Mouse (Mus musculus): ENCODE data around the gene Rnf8. TPM values are rescaled to one million over a fixed set of nuclear protein-coding genes. Genes with fewer than 3 reads are reported as not detected.
A peak's percentile ranks its signal among the peaks of the same experiment; 100 is the strongest.

The Rnf8 gene
- polyA plus RNA-seq, 1 experiment from 2014 or later = 104 TPM

DNA sequence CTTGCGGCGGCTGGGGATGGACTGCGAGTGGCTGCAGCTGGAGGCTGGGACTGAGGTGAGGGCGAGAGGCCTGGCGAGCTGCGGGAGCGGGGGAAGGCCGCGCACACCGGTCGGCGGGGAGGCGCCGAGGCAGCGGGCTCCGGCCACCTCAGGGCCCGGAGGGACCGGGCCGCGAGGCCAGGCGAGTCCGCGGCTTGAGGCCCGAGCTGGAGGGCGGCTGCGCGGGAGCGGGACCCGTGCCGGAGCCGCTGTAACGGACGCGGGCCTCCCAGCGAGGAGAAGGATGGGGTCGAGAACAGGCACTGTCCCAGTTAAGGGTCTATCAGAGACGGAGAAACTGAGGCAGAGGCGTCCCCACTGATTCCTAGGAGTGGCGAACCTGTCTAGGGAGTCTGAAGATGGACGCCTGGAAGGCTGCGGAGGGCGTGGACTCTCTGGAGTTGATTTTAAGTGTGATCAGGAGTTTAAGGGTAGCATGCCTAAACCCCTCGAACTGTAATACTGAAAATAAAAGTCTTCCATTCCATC, 498 bp downstream of the Rnf8 start:
- H3K4me1 ChIP-seq (replicated peaks; ENCODE audit: control insufficient read depth, insufficient read depth, low read length) = peaks cover 31% of the 10 kb centered on the region
- no peaks in the 10 kb centered on the region for H3K27me3 ChIP-seq (replicated peaks; ENCODE audit: control insufficient read depth, insufficient read depth, low read length)
- no peaks in the 10 kb centered on the region for H3K9me3 ChIP-seq (ENCODE audit: control insufficient read depth, low read length)
- WGBS = 0% methylated on average over 43 of the region's 43 CpGs
- ATAC-seq = no peak; the same call in 1 of the 2 replicates
- H3K9ac ChIP-seq (replicated peaks; ENCODE audit: low read depth, low read length) = peak overlapping the region; percentile 98
- peak overlapping the region; percentile 93 for H3K27ac ChIP-seq (ENCODE audit: low read length)
- peak overlapping the region; percentile 78 for H3K4me2 ChIP-seq (ENCODE audit: low read length)
- H3K4me3 ChIP-seq (replicated peaks; ENCODE audit: low read length) = peak overlapping the region; percentile 90
- H3K36me3 ChIP-seq (ENCODE audit: control insufficient read depth, insufficient read depth) = no peaks in the 10 kb centered on the region

DNA sequence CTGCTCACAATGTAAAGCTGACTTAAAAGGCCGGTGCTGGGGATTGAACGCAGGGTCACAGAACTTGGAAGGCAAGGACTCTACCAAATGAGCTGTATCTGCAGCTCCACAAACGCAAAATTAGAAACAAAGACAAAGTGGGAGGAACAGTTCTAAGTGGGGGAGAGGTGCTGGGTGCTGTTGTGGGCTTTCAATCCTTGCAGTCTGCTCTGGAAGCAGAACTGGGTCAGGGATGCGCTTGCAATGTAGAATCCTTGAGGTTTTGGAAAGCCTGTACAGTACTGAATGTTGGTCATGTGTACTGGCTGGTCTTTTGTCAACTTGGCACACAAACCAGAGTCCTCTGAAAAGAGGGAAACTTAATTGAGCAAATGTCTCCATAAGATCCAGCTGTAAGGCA, 1.0 kb downstream of the Rnf8 start:
- Histone ChIP-seq H3K27ac (ENCODE audit: low read length) (peak overlapping the region; percentile 30), H3K4me2 (ENCODE audit: low read length) (peak overlapping the region; percentile 78), H3K4me3 (replicated peaks; ENCODE audit: low read length) (peak overlapping the region; percentile 90), H3K36me3 (ENCODE audit: control insufficient read depth, insufficient read depth) (no peaks in the 10 kb centered on the region), H3K9ac (replicated peaks; ENCODE audit: low read depth, low read length) (peak overlapping the region; percentile 98), H3K4me1 (replicated peaks; ENCODE audit: control insufficient read depth, insufficient read depth, low read length) (peaks cover 31% of the 10 kb centered on the region), H3K9me3 (ENCODE audit: control insufficient read depth, low read length) (no peaks in the 10 kb centered on the region), H3K27me3 (replicated peaks; ENCODE audit: control insufficient read depth, insufficient read depth, low read length) (no peaks in the 10 kb centered on the region)
- ATAC-seq = no peak
- 3% methylated on average over 4 of the region's 4 CpGs for WGBS

- WGBS = 93% methylated on average over 3 of the region's 3 CpGs
- peaks cover 28% of the 10 kb centered on the region for H3K4me1 ChIP-seq (replicated peaks; ENCODE audit: control insufficient read depth, insufficient read depth, low read length)
- no peak overlapping the region for H3K4me3 ChIP-seq (replicated peaks; ENCODE audit: low read length)
- peaks cover 22% of the 10 kb centered on the region for H3K36me3 ChIP-seq (ENCODE audit: control insufficient read depth, insufficient read depth)
- H3K27me3 ChIP-seq (replicated peaks; ENCODE audit: control insufficient read depth, insufficient read depth, low read length) = no peaks in the 10 kb centered on the region
- no peak overlapping the region for H3K9ac ChIP-seq (replicated peaks; ENCODE audit: low read depth, low read length)
- ATAC-seq = no peak
- H3K9me3 ChIP-seq (ENCODE audit: control insufficient read depth, low read length) = no peaks in the 10 kb centered on the region
- H3K4me2 ChIP-seq (ENCODE audit: low read length) = no peak overlapping the region
- H3K27ac ChIP-seq (ENCODE audit: low read length) = no peak overlapping the region
Measured at GRCm38 (mm10) chr17:29619231-29619630, 4.6 kb downstream of the Rnf8 start.

GRCm38 (mm10) chr17:29623488-29623887, 8.9 kb downstream of the Rnf8 start:
- no peak overlapping the region for H3K4me3 ChIP-seq (replicated peaks; ENCODE audit: low read length)
- no peaks in the 10 kb centered on the region for H3K27me3 ChIP-seq (replicated peaks; ENCODE audit: control insufficient read depth, insufficient read depth, low read length)
- no peak overlapping the region for H3K4me2 ChIP-seq (ENCODE audit: low read length)
- peaks cover 28% of the 10 kb centered on the region for H3K36me3 ChIP-seq (ENCODE audit: control insufficient read depth, insufficient read depth)
- 95% methylated on average over 8 of the region's 8 CpGs for WGBS
- no peak overlapping the region for H3K9ac ChIP-seq (replicated peaks; ENCODE audit: low read depth, low read length)
- ATAC-seq = no peak
- H3K4me1 ChIP-seq (replicated peaks; ENCODE audit: control insufficient read depth, insufficient read depth, low read length) = no peaks in the 10 kb centered on the region
- no peak overlapping the region for H3K27ac ChIP-seq (ENCODE audit: low read length)
- no peaks in the 10 kb centered on the region for H3K9me3 ChIP-seq (ENCODE audit: control insufficient read depth, low read length)

DNA sequence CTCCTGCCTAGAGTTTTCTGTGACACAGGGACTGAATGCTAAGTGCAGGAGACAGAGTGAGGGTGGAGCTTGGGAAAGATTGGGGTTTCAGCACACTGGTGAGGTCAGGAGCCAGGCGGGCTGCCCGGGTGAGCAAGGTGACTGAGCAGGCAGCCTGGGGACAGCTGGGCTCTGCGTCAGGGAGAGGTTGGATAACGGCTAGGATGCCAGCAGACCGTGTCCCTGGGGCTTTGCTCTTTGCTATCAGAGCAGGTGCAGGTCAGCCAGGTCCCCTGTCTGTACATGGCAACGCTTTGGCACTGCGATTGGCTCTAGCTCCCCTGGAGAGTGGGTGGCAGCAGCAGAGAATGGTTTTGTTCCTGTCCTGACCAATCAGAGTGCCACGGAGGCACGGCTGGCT, 12.7 kb downstream of the Rnf8 start:
- ATAC-seq = no peak
- H3K4me1 ChIP-seq (replicated peaks; ENCODE audit: control insufficient read depth, insufficient read depth, low read length) = no peaks in the 10 kb centered on the region
- no peaks in the 10 kb centered on the region for H3K9me3 ChIP-seq (ENCODE audit: control insufficient read depth, low read length)
- H3K4me3 ChIP-seq (replicated peaks; ENCODE audit: low read length) = no peak overlapping the region
- no peaks in the 10 kb centered on the region for H3K27me3 ChIP-seq (replicated peaks; ENCODE audit: control insufficient read depth, insufficient read depth, low read length)
- no peak overlapping the region for H3K9ac ChIP-seq (replicated peaks; ENCODE audit: low read depth, low read length)
- 88% methylated on average over 9 of the region's 9 CpGs for WGBS
- no peak overlapping the region for H3K27ac ChIP-seq (ENCODE audit: low read length)
- no peak overlapping the region for H3K4me2 ChIP-seq (ENCODE audit: low read length)
- H3K36me3 ChIP-seq (ENCODE audit: control insufficient read depth, insufficient read depth) = peaks cover 25% of the 10 kb centered on the region

- no peaks in the 10 kb centered on the region for H3K27me3 ChIP-seq (replicated peaks; ENCODE audit: control insufficient read depth, insufficient read depth, low read length)
- 84% methylated on average over 5 of the region's 5 CpGs for WGBS
- no peak for ATAC-seq
- H3K36me3 ChIP-seq (ENCODE audit: control insufficient read depth, insufficient read depth) = peaks cover 13% of the 10 kb centered on the region
- no peak overlapping the region for H3K9ac ChIP-seq (replicated peaks; ENCODE audit: low read depth, low read length)
- no peak overlapping the region for H3K4me2 ChIP-seq (ENCODE audit: low read length)
- no peaks in the 10 kb centered on the region for H3K4me1 ChIP-seq (replicated peaks; ENCODE audit: control insufficient read depth, insufficient read depth, low read length)
- H3K4me3 ChIP-seq (replicated peaks; ENCODE audit: low read length) = no peak overlapping the region
- H3K9me3 ChIP-seq (ENCODE audit: control insufficient read depth, low read length) = no peaks in the 10 kb centered on the region
- no peak overlapping the region for H3K27ac ChIP-seq (ENCODE audit: low read length)
Measured at GRCm38 (mm10) chr17:29628946-29629345, 14.4 kb downstream of the Rnf8 start.

- H3K4me1 ChIP-seq (replicated peaks; ENCODE audit: control insufficient read depth, insufficient read depth, low read length) = no peaks in the 10 kb centered on the region
- H3K27ac ChIP-seq (ENCODE audit: low read length) = no peak overlapping the region
- ATAC-seq = no peak
- no peaks in the 10 kb centered on the region for H3K27me3 ChIP-seq (replicated peaks; ENCODE audit: control insufficient read depth, insufficient read depth, low read length)
- no peaks in the 10 kb centered on the region for H3K9me3 ChIP-seq (ENCODE audit: control insufficient read depth, low read length)
- H3K9ac ChIP-seq (replicated peaks; ENCODE audit: low read depth, low read length) = no peak overlapping the region
- WGBS = 91% methylated on average over 5 of the region's 5 CpGs
- H3K36me3 ChIP-seq (ENCODE audit: control insufficient read depth, insufficient read depth) = peaks cover 14% of the 10 kb centered on the region
- H3K4me2 ChIP-seq (ENCODE audit: low read length) = no peak overlapping the region
- no peak overlapping the region for H3K4me3 ChIP-seq (replicated peaks; ENCODE audit: low read length)
Measured at GRCm38 (mm10) chr17:29629620-29630019, 15.0 kb downstream of the Rnf8 start.

GRCm38 (mm10) chr17:29632312-29632711, 17.7 kb downstream of the Rnf8 start:
- peaks cover 13% of the 10 kb centered on the region for H3K36me3 ChIP-seq (ENCODE audit: control insufficient read depth, insufficient read depth)
- H3K4me2 ChIP-seq (ENCODE audit: low read length) = no peak overlapping the region
- H3K9me3 ChIP-seq (ENCODE audit: control insufficient read depth, low read length) = no peaks in the 10 kb centered on the region
- no peak overlapping the region for H3K9ac ChIP-seq (replicated peaks; ENCODE audit: low read depth, low read length)
- no peak for ATAC-seq
- H3K27ac ChIP-seq (ENCODE audit: low read length) = no peak overlapping the region
- no peaks in the 10 kb centered on the region for H3K27me3 ChIP-seq (replicated peaks; ENCODE audit: control insufficient read depth, insufficient read depth, low read length)
- 97% methylated on average over 10 of the region's 11 CpGs for WGBS
- no peak overlapping the region for H3K4me3 ChIP-seq (replicated peaks; ENCODE audit: low read length)
- H3K4me1 ChIP-seq (replicated peaks; ENCODE audit: control insufficient read depth, insufficient read depth, low read length) = no peaks in the 10 kb centered on the region

DNA sequence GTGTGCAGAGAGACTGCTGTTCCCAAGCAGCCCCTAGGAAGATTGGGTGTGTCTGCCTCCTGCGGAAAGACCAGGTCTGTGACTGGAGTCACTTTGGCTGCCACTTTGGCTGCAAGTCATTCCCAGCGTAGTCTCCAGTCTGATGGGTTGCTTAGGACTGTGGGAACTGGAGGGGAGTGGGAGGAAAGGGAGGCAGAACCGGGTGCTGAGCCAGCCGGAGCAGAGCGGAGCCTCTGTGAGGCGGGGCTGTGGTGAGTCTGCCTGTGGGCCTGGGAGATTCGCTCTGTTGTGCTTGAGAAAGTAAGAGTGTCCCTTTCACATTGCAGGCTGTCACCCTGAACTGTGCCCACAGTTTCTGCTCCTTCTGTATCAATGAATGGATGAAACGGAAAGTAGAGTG, 20.9 kb downstream of the Rnf8 start:
- Histone ChIP-seq H3K4me2 (ENCODE audit: low read length) (no peak overlapping the region), H3K36me3 (ENCODE audit: control insufficient read depth, insufficient read depth) (peaks cover 13% of the 10 kb centered on the region), H3K27ac (ENCODE audit: low read length) (no peak overlapping the region), H3K9me3 (ENCODE audit: control insufficient read depth, low read length) (no peaks in the 10 kb centered on the region), H3K4me1 (replicated peaks; ENCODE audit: control insufficient read depth, insufficient read depth, low read length) (no peaks in the 10 kb centered on the region), H3K9ac (replicated peaks; ENCODE audit: low read depth, low read length) (no peak overlapping the region), H3K4me3 (replicated peaks; ENCODE audit: low read length) (no peak overlapping the region), H3K27me3 (replicated peaks; ENCODE audit: control insufficient read depth, insufficient read depth, low read length) (no peaks in the 10 kb centered on the region)
- no peak for ATAC-seq
- 95% methylated on average over 8 of the region's 8 CpGs for WGBS

GRCm38 (mm10) chr17:29636118-29636517, 21.5 kb downstream of the Rnf8 start:
- H3K4me1 ChIP-seq (replicated peaks; ENCODE audit: control insufficient read depth, insufficient read depth, low read length) = no peaks in the 10 kb centered on the region
- peaks cover 19% of the 10 kb centered on the region for H3K36me3 ChIP-seq (ENCODE audit: control insufficient read depth, insufficient read depth)
- WGBS = 68% methylated on average over 5 of the region's 5 CpGs
- no peak overlapping the region for H3K4me2 ChIP-seq (ENCODE audit: low read length)
- no peak overlapping the region for H3K27ac ChIP-seq (ENCODE audit: low read length)
- H3K27me3 ChIP-seq (replicated peaks; ENCODE audit: control insufficient read depth, insufficient read depth, low read length) = no peaks in the 10 kb centered on the region
- no peak for ATAC-seq
- no peak overlapping the region for H3K4me3 ChIP-seq (replicated peaks; ENCODE audit: low read length)
- H3K9me3 ChIP-seq (ENCODE audit: control insufficient read depth, low read length) = no peaks in the 10 kb centered on the region
- H3K9ac ChIP-seq (replicated peaks; ENCODE audit: low read depth, low read length) = no peak overlapping the region
